Mouse (Mus musculus) ES-E14 (cell line): Measurements from ENCODE around the gene Gm10722.
"Not testable (repeated sequence)": the region's sequence is repeated elsewhere in the genome, so short reads cannot be mapped to it uniquely, and the experiment has no call there.

ENCODE experiments used
- CHD2 ChIP-seq: IDR thresholded peaks from 2 replicates; pipeline ENCODE4 v1.6.1; 2014; ENCODE audit warnings: mild to moderate bottlenecking, low read depth, low read length, inconsistent platforms
- HCFC1 ChIP-seq: IDR thresholded peaks from 2 replicates; pipeline ENCODE4 v1.6.1; 2012; ENCODE audit warnings: low read length, inconsistent platforms, borderline replicate concordance; ENCODE audit not compliant: insufficient read depth
- ZC3H11A ChIP-seq: IDR thresholded peaks from 2 replicates; pipeline ENCODE4 v1.6.1; 2012; ENCODE audit warnings: low read depth, mild to moderate bottlenecking, inconsistent platforms, low read length, borderline replicate concordance
- ZNF384 ChIP-seq: IDR thresholded peaks from 2 replicates; pipeline ENCODE4 v1.6.1; 2012; ENCODE audit warnings: low read depth, low read length, inconsistent platforms

DNA sequence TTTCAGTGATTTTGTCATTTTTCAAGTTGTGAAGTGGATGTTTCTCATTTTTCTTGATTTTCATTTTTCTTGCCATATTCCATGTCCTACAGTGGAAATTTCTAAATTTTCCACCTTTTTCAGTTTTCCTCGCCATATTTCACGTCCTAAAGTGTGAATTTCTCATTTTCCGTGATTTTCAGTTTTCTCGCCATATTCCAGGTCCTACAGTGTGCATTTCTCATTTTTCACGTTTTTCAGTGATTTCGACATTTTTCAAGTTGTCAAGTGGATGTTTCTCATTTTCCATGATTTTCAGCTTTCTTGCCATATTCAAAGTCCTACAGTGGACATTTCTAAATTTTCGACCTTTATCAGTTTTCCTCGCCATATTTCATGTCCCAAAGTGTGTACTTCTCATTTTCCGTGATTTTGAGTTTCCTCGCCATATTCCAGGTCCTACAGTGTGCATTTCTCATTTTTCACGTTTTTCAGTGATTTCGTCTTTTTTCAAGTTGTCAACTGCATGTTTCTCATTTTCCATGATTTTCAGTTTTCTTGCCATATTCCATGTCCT, 24.3 kb downstream of the Gm10722 start, which contains the start of gene Gm10717:
- not testable (repeated sequence) for TF ChIP-seq CHD2, HCFC1, ZNF384, ZC3H11A
